Mouse (Mus musculus) MN1 (cell line): ENCODE results near the gene Adgre4.
"Not testable (repeated sequence)": the region's sequence is repeated elsewhere in the genome, so short reads cannot be mapped to it uniquely, and the experiment has no call there.

Experiments used
- DNase-seq: peaks from one replicate; pipeline ENCODE4 v3.0.0-alpha.2; 2016; ENCODE audit warnings: low spot score

The Adgre4 gene

GRCm38 (mm10) chr17:55749786-55750185 lies at the start of gene Adgre4:
Adgre4 (plus strand) TSS chr17:55749984.
- DNase-seq = no peak

- peak; percentile 88 for DNase-seq
Observed at GRCm38 (mm10) chr17:55702161-55702820, 47.5 kb upstream of the Adgre4 start.

DNA sequence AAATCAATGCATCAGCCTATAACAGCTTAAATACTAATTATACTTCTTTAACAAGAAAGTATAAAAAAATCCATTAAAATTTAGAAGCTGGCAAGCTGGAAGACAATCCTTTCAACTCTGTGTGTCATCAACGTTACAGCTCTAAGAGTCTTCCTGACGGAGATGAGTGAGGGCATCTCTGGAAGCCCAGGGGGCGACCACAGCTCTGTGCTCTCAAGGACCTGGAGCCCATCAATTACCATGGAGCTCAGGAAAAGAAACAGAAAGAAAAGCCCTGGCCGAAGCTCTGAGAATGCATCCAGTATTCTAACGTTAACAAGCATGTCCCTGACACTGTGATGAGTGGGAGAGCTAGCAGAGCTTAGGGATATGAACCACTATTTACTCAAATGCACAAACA lies 46.9 kb upstream of the Adgre4 start:
- DNase-seq = no peak

DNA sequence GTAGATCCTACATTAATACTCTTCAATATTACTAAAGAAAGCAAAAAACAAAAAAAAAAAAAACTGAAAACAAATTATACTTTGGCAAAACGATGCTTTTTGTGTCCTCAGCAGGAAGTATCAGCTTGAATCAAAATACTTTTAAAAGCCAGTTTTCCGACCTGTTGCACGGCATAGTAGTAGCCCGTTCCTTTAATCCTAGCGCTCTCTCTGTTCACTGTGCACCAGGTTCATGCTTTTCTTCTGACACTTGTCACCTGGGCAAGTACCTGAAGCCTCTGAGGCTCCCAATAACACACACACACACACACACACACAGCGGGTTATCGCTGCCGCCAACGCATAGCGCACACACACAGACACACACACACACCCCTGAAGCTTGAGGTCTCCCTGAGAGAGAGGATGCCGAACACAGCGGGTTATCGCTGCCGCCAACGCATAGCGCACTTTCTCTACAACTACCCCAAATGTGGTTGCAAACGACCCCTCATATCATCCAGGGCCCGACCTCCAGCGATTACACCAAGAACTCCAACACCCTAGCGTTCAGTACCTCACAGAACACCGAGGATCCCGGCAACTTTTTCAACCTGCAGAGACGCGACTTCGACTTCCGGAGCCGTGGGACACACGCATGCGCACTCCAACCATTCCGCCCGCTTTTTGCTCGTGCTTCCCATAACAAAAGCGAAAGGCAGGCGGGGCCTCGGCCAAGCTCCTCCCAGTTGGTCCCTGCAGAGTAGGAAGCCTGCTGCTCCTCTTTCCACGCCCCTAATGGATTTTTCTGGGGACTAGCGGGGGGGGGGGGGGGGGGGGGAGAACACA lies 37.6 kb upstream of the Adgre4 start, which contains the start of gene Pot1b:
Gene Pot1b, minus strand, starts transcription at position 645 of the 828 bp plus-strand sequence.
- peak; percentile 98 for DNase-seq

- no peak for DNase-seq
Observed at GRCm38 (mm10) chr17:55721270-55721669, 28.5 kb upstream of the Adgre4 start.

- DNase-seq = no peak
Observed at GRCm38 (mm10) chr17:55722250-55722649, 27.5 kb upstream of the Adgre4 start.

DNA sequence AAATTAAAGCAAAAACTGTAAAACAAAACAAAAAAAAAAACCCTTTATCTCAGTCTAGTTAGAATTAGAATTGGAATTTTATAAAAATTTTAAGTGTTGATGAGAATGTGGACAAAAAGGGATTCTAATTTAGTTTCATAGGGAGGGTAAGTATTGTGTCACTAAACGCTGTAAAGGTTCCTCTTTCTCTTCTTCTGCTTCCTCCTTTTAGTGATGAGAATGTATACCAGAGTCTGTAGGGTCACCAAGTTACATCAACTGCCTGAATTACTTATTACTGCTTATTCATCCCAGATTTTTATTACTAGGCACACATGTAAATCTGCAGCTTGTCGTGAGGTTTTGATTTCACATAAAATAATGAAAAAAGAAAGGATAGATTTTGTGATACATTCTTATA lies 23.6 kb upstream of the Adgre4 start:
- DNase-seq = no peak

GRCm38 (mm10) chr17:55736675-55737074 lies 13.1 kb upstream of the Adgre4 start:
- no peak for DNase-seq

DNA sequence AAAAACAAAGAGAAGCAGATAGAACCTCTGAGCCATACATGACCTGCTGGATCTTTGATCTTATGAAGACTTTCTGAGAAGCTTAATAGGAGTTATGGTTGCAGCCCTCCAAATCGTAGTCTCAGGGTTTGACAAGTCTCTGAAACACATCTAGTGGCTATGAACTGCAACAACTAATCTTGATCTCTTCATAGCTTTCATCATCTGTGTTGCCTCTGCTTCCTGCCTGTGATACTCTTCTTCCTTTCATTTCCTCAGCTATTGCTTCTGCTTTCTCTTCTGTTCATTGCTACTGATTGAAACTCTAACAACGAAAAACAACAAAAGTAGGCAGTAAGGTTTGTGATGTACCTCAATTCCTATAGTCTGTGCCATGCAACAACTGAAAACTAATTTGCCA lies 1.4 kb downstream of the Adgre4 start:
- DNase-seq = no peak

- no peak for DNase-seq
Observed at GRCm38 (mm10) chr17:55813642-55814041, 63.9 kb downstream of the Adgre4 start.

DNA sequence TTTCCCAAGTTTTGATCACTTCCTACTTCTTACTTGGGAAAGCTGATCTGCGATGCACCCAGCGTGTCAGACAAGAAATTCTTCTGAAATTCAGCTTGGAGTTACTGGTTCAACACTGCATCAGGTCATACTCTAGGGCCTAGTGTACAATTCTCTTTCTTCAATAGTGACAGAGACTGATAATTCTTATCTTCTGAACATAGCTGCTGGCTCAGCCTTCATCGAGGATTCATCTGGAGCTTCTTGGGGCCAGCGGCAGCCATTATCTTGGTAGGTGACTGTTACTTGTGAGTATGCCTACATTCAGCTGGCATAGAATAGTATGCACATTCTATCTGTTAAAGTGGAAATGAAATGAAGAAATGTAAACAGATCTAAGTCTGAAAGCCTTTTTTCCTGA lies 67.1 kb downstream of the Adgre4 start:
- DNase-seq = no peak

- no peak for DNase-seq
Observed at GRCm38 (mm10) chr17:55821566-55821965, 71.8 kb downstream of the Adgre4 start.

DNA sequence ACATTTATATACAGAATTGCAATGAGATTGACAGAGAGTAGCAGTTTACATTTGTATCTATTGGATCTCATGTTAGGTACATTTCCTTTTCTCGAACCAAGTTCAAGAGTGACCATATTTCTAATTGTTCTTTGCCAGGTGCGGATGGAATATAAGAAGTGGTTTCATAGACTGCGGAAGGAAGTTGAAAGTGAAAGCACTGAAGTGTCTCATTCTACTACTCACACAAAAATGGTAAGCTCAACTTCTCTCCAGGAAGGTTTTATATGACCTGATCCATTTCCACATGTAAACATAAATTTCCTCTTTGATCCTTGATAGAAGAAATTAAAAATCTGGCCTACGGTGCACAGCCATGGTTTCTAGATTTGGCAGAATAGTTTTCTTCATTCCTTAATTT lies 93.3 kb downstream of the Adgre4 start:
- DNase-seq = no peak

- DNase-seq = no peak
Observed at GRCm38 (mm10) chr17:55877184-55877583, 127.4 kb downstream of the Adgre4 start.

DNA sequence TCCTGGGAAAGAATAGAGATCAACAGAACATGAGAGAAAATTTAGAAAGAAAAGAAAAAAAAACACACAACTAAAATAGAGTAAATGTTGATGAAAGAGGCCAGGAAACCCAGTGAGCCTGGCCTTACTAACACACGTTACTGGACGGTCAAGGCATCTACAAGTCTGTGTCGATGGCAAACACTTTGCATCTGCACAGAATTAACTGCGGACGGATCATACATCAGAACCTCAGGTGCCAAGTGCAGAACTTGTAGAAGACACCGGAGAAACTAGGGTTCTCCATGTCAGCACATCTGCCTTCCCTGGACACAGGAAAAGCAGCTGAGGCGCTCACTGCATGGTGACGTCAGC lies 128.5 kb downstream of the Adgre4 start:
- DNase-seq = not testable (repeated sequence)

GRCm38 (mm10) chr17:55878636-55879369 lies 129.0 kb downstream of the Adgre4 start, which contains the start of gene Zfp119a:
Zfp119a (minus strand) TSS chr17:55878930.
- peak; percentile 93 for DNase-seq

- peak; percentile 36 for DNase-seq
Observed at GRCm38 (mm10) chr17:55883631-55884030, 133.8 kb downstream of the Adgre4 start.

- DNase-seq = no peak
Observed at GRCm38 (mm10) chr17:55884912-55885311, 135.1 kb downstream of the Adgre4 start.

DNA sequence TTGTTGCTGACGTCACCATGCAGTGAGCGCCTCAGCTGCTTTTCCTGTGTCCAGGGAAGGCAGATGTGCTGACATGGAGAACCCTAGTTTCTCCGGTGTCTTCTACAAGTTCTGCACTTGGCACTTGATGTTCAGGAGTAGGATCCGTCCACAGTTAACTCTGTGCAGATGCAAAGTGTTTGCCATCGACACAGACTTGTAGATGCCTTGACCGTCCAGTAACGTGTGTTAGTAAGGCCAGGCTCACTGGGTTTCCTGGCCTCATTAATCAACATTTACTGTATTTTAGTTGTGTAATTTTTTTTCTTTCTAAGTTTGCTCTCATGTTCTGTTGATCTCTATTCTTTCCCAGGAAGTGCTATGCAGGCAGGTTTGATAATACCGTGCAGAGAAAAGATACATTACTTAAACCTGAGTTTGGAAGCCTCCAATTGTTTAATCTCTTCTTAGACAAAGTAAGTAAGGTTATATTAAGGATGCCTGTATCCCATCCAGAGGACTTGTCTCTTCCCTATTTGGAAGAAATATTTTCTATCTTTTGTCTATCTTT lies 142.7 kb downstream of the Adgre4 start:
- not testable (repeated sequence) for DNase-seq

- DNase-seq = no peak
Observed at GRCm38 (mm10) chr17:55903087-55903486, 153.3 kb downstream of the Adgre4 start.
